Mouse (Mus musculus) telencephalon, adult 2 months (tissue): ENCODE results near the gene Mta3.
A peak's percentile ranks its signal among the peaks of the same experiment; 100 is the strongest.
"Not testable (repeated sequence)": the region's sequence is repeated elsewhere in the genome, so short reads cannot be mapped to it uniquely, and the experiment has no call there.

Experiments
- DNase-seq: peaks from one replicate; pipeline ENCODE4 v3.0.0-alpha.2; 2011; ENCODE audit warnings: low read depth, low spot score

Mta3 gene

DNA sequence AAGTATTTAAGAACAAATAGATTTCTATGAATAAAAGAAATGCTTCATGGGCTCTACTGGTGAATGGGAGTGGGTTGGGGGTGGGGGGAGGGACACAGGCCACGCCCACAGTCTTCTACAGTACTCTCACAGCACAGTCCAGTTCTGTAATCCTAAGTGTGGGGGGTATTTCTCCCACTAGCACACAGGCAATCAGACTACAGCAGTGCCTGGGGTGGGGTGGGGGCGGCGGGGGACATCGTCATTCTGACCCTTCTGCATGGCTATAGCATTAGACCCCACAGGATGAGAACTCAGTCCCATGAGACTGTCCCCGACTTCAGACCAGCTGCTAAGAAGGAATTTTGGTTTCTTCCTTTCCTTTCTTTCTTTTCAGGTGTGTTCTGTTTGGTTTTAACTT, 143.8 kb downstream of the Mta3 start:
- DNase-seq: no peak

DNA sequence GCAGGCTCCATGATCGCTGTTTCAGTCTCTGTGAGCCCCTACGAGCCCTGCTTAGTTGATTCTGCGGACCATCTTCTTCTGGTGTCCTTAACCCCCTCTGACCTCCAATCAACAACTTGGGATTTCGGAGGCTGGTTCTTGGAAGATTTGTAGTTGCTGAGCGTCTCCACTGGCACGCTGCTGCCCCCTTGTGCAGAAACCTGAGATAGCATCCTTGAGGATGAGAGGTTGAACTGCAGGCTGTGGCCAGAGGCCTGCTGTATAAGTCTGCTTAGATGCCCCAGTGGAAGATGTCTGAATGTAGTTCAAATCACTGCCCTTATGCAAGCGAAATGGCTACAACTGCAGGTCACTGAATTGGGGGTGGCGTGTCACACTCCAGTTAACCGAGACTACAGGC, 144.5 kb downstream of the Mta3 start:
- DNase-seq: peak; percentile 64

DNA sequence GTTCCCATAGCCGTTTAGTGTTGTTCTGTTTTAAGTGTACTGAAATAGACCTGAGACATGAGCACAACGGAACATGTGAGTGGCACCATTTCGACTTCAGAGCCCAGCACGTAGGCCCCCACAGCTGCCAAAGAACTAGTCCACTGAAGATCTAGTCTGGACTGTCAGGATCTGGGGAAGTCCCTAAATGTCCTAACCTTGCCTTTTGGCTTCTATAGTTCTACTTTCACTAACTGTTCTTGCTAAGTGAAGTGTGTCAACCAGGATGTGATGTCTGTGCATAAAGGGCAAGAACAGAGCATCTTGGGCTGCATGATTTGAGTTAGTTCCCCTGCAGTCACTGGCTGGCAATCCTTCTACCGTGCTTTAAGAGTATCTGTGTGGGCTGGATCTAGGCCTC, 144.9 kb downstream of the Mta3 start:
- DNase-seq: no peak

DNA sequence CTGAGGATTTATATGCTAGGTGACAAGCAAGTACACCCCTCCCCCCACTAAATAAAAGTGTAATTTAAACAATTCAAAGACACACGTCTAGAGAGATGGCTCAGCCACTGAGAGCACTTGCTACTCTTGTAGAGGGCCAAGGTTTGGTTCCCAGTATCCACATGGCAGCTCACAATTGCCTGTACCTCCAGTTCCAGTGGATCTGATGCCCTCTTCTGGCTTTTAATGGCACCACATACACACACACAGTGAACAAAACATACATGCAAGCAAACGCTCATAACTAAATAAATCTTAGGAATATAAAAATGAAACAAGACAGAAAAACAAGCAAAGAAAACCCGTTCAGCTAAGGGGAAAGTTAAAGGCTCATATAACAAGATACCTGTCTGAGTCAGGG, 147.9 kb downstream of the Mta3 start:
- no peak for DNase-seq

DNA sequence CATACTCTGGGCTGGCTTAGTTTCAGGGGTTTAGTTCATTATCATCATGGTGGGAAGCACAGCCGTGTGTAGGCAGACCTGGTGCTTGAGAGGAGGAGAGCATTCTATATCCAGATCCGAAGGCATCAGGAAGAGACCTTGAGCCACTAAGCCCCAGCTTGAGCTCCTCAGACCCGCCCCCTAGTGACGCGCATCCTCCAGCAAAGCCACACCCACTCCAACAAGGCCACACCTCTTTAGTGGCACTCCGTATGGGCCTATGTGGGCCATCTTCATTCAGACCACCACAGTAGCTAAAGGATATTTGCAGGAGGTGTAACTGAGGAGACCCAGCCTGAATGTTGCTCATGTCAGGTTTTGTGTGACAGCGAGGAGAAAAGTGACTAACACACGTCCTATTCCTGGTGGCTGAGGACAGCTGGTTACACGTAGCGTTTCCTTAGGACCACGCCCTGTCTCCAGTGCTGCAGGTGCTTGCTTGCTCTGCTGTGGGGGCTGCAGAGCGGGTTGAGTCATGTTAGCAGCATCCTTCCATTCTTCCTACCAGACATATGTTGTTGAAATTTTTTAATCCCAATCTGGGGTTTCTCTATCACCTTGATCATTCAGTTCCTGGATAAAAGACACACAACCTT, 148.4 kb downstream of the Mta3 start:
- DNase-seq: no peak

DNA sequence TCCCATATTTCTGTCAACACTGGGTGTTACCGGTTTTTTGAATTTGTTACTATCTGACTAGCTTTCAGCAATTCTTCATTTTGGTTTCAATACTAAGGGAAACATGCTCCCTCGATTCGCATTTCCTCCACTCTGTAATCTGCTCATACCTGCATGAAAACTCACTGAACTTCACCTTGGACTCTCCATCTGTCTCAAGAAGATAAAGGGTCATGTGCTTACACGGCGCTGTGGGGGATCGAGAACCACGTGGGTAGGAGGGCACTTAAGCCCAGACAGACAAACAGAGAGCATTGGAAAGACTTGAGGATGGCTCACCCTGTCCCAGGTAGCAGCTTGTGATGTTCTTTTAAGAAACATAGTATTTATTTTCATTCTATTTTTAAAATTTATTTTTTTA, 152.4 kb downstream of the Mta3 start:
- no peak for DNase-seq

DNA sequence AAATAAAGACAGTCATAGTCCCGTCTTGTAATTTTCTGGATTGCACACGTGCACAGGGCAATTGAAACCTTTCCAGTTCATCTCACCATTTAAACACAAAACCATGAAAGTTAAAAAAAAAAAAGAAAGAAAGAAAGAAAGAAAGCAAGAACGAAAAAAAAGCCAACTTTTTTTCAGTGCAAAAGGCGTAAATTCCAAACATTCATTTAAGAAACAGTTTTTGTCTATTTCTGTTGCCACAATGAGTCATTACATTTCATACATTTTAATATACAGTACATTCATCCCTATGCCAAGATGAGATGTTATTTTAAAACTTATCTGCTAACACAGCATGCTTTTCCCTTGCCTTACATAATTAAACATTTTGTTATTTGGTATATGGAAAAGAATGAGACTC, 153.7 kb downstream of the Mta3 start:
- peak; percentile 62 for DNase-seq

DNA sequence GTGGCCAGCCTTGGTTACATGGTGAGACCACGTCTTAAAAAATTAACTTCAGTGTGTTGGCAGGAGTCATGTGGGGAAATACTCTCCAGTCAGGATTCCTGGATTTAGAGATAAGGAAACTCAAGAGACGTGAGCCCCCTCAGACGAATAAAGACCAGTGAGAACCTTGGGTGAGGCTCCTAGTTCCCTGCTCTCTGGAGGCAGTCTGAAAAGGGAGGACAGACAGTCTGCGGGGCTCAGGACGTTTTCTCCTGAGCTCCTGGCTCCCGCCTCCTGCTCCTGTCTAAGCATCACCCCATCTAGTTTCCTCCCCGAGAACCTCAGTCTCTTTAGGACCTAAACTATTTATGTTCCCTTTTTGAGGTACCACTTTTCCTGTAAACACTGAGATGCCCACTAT, 154.3 kb downstream of the Mta3 start:
- DNase-seq: no peak

DNA sequence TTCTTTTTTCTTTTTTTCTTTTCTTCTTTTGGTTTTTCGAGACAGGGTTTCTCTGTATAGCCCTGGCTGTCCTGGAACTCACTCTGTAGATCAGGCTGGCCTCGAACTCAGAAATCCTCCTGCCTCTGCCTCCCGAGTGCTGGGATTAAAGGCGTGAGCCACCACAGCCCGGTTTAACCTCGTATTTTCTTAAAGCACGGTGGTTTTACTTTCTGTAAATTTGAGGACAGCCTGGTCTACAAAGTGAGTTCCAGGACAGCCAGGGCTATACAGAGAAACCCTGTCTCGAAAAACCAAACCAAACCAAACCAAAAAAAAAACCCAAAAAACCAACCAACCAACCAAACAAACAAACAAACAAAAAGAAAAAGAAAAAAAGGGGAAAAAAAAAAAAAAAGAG, 155.0 kb downstream of the Mta3 start:
- DNase-seq: not testable (repeated sequence)

DNA sequence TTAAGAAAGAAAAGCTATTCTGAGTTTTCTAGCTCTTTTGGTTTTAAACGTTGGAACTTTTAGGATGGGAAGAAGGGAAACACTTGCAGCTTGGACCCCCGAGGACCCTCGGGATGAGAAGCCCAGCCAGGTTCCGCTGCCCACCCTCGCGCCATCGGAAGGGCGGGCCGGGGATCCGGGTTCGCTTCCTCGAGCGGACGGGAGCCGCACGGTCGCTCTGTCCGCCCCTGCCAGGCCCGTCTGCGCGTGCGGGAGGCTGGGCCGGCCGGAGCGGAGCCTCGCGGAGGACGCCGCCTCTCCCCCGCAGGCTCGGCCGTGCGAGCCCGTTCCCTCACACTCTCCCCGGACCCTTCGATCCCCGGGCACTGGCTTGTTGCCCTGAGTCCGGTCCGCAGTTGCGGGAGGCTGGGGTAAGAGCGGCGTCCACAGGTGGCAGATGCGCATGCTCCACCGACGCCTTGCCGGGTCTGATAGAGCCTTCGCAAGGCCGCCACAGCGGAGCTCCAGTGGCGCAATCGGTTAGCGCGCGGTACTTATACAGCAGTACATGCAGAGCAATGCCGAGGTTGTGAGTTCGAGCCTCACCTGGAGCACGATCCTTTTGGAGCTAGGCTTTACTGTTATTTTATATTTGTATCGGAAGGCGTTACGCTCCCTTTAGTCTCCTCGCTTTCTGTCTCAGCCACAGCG, 155.6 kb downstream of the Mta3 start:
- DNase-seq: peak; percentile 82

DNA sequence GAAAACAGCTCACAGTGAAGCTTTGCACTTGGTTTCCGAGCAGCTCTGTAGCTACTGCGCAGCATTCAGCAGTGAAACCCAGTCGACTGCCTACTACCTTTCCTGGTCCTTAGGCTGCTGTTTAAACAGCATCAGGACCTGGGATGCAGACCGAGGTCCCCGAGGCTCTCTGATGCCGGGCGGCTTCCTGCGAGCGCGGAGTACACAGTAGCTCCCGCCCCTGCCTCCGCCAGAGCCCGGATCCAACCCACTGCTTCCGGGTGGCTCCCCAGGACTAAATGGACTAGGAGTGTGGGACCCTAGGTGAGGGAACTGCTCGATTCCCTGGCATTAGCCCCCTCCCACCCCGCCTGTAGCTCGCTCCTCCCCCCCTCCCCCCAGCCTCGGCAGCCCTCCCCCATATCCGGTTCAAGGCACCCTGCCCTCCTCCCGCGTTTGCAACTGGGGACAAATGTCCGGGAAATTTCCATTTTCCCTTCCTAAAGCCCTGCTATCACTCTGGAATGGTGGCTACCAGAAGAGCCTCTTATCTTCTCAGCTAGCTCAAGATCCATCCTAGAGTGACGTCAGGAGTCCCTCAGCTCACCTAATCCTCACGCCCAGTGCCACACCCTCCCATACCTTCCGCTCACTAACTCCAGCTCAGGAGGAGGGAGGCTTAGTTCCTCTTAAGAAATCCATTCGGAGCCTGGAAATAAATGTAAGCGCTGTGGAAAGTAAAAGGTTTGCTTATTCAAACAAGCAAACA, 156.3 kb downstream of the Mta3 start:
- DNase-seq: no peak

DNA sequence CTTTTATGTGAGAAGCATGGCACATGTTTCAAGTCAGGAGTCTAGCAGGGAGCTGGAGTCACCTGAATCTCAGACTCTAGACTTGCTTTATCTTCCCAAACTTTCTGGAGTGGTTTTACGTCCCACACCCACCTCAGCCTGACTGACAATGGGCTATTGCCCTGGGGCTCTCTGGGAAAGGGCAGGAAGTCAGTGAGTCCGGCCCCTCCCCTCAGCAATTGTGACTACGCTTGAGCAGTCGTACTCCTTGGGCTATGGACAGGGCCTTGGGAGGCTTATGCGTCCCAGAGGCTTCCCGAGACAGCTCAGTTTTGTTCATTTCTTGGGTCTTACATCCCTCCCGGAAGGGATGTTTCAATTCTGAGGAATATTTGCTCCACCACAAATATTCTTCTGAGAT, 159.4 kb downstream of the Mta3 start:
- DNase-seq: no peak

DNA sequence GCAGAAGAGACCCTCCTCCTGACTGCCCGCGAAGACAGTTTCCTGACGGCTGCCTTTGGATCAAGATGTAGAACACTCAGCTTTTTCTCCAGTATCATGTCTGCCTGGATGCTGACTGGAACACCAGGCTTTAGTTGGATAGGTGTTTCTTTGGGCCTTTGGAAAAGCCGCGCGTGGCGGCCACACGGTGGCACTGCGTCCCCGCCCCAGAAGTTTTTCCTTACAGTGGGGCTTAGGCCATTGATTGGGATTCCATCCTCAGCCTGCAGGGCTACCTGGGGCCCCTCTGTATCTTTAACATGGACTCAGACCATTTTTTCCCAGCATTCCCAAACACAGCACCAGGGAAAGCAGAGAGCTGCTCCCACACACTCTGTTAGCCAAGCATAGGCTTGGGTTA, 160.6 kb downstream of the Mta3 start:
- DNase-seq: no peak

DNA sequence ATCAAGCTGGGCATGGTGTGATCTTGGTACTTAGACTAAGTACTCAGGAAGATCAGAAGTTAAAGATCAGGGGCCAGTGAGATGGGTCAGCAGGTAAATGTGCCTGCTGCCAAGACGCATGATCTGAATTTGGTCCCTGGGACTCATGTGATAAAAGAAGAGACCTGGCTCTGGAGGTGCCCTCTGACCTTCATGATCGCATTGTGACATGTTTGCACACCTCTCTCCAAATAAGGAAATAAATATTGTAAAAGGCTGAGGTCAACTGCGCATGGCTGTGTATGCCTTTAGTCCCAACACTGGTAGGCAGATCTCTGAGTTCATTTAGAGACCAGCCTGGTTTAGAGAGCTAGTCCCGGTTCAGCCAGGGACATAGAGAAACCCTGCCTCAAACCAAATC, 164.4 kb downstream of the Mta3 start:
- no peak for DNase-seq
